Mouse (Mus musculus) liver, embryonic 14.5 days (tissue): ENCODE data around the gene Defb48.

Source experiments
- CTCF ChIP-seq: IDR thresholded peaks from 2 replicates; pipeline ENCODE4 v1.5.1; 2016; ENCODE audit warnings: antibody characterized with exemption, low read depth, control low read depth
- EP300 ChIP-seq: IDR thresholded peaks from 2 replicates; pipeline ENCODE4 v1.6.1; 2016; ENCODE audit warnings: antibody characterized with exemption, low read depth

DNA sequence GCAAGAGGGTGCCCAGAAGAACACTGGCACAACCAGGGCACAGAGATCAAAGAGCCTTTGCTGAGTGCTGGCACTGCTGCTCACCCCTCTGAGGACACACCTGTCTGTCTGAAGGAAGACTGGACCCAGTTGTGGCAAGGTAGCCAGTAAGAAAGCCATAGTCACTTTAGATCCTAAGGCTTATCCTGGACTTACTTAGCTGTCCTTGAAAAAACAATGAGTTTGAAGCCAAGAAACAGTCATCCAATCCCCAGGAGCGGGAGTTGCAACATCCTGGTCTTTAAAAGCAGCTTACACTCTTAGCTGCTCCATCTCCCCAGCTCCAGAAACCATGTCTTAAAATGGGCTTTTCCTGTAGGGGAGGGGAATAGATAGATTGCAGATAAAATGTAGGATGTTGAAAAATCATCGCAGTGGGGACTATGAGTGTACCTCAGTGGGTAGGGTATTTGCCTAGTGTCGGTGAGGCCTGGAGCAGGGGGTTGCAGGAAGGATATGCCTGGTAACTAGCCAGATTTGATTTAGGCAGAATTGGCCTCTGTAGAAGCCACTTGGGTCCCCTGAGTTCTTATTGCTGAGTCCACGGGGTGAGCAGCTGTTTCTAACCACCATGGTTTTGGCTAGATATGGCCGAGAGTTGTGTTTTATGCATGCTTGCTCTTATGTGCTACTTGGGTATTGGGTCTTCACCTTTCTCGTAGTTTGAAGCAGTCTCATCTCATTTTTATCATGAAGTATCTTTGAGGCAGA is 47.5 kb downstream of the Defb48 start:
- TF ChIP-seq CTCF: no peak
- TF ChIP-seq EP300: no peak
